Mouse (Mus musculus): ENCODE measurements around the gene Jade2. TPM values are rescaled to one million over a fixed set of nuclear protein-coding genes. Genes with fewer than 3 reads are reported as not detected.
A peak's percentile ranks its signal among the peaks of the same experiment; 100 is the strongest.

Gene Jade2
- total and polyA plus RNA-seq, 2 experiments from 2014 or later, result 0.95 to 3.7 TPM

DNA sequence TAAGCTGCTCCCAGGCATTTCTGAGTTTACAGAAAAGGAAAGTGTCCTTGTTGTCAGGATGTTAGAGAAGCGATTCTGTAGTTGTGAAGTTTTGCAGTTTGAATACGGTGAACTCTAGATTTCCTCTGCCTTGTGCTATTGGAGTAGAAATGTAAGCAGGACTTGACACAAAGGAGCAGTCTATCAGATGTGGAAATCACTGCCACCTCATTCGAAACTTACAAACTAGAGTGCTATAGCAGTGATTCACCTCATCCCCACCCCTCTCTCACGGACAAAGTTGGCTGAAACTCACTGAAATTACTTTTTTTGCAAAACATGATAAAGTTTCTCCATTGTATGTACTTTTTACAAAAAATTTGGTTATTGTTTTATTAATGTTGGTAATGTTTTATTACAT, 92.6 kb downstream of the Jade2 start:
- 87% methylated on average over 4 of the region's 4 CpGs for WGBS
- H3K36me3 ChIP-seq (ENCODE audit: insufficient read depth, low read length), result no peaks in the 10 kb centered on the region
- no peaks in the 10 kb centered on the region for H3K9me3 ChIP-seq (ENCODE audit: low read length)
- no peak overlapping the region for H3K9ac ChIP-seq (replicated peaks; ENCODE audit: low read length, poor library complexity, severe bottlenecking)
- H3K27me3 ChIP-seq (ENCODE audit: insufficient read depth, low read length), result 0 out of 2 replicates have a peak, but pooled peaks cover 2% of the 10 kb centered on the region
- no peak overlapping the region for H3K4me3 ChIP-seq (ENCODE audit: low read depth, low read length)
- no peak overlapping the region for H3K27ac ChIP-seq (ENCODE audit: low read depth, low read length)
- no peak for TF ChIP-seq CTCF (IDR thresholded peaks at IDR 0.05)
- H3K4me2 ChIP-seq (ENCODE audit: low read depth, low read length, poor library complexity, severe bottlenecking), result peak overlapping the region; percentile 96
- 0 out of 2 replicates have a peak, but pooled peaks cover 2% of the 10 kb centered on the region for H3K4me1 ChIP-seq (ENCODE audit: insufficient read depth, low read length)
- ATAC-seq (ENCODE audit: low FRiP score), result no peak
- DNase-seq (ENCODE audit: low spot score), result no peak

DNA sequence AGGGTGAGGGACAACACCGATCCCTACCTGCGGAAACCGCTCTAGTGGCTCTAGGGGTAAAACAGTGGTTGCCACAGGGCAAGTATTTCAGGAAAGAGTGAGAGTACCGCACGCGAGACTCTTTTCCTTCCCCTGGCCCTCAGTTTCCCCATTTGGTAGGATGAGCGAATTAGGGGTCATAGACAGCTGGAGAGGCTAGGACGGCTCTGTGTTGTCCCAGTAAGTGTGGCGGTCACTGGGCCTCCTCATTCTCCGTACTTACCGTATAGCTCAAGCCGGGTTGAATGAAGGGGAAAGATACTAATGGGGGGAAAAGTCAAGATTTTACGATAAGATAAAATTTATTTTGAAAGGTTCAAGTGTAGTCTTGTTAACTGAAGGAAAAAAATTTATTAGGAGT, 93.5 kb downstream of the Jade2 start:
- H3K27me3 ChIP-seq (ENCODE audit: insufficient read depth, low read length), result 0 out of 2 replicates have a peak, but pooled peaks cover 3% of the 10 kb centered on the region
- peak overlapping the region; percentile 96 for H3K4me2 ChIP-seq (ENCODE audit: low read depth, low read length, poor library complexity, severe bottlenecking)
- no peaks in the 10 kb centered on the region for H3K9me3 ChIP-seq (ENCODE audit: low read length)
- DNase-seq (ENCODE audit: low spot score), result no peak
- no peaks in the 10 kb centered on the region for H3K36me3 ChIP-seq (ENCODE audit: insufficient read depth, low read length)
- ATAC-seq (ENCODE audit: low FRiP score), result no peak
- no peak for TF ChIP-seq CTCF (IDR thresholded peaks at IDR 0.05)
- H3K4me3 ChIP-seq (ENCODE audit: low read depth, low read length), result peak overlapping the region; percentile 97
- no peak overlapping the region for H3K27ac ChIP-seq (ENCODE audit: low read depth, low read length)
- H3K9ac ChIP-seq (replicated peaks; ENCODE audit: low read length, poor library complexity, severe bottlenecking), result peak overlapping the region; percentile 93
- H3K4me1 ChIP-seq (ENCODE audit: insufficient read depth, low read length), result 0 out of 2 replicates have a peak, but pooled peaks cover 2% of the 10 kb centered on the region
- 6% methylated on average over 13 of the region's 13 CpGs for WGBS

Other genes with a start within 250 kb of the Jade2 start
- 36.6 and 60.3 TPM in 2 replicates for gene Nhp2, start 237.9 kb downstream of the Jade2 start, total RNA-seq (2014; rRNA removed)
- gene Nhp2, start 237.9 kb downstream of the Jade2 start, polyA plus RNA-seq (2015; fragmentation: Nextera tagmentation; extraction: Ambion mirVana), result 88.4 and 96.1 TPM in 2 replicates
- gene Rmnd5b, start 221.8 kb downstream of the Jade2 start, total RNA-seq (2014; rRNA removed), result 70.1 and 93.9 TPM in 2 replicates
- 66.0 and 72.7 TPM in 2 replicates for gene Rmnd5b, start 221.8 kb downstream of the Jade2 start, polyA plus RNA-seq (2015; fragmentation: Nextera tagmentation; extraction: Ambion mirVana)
- gene N4bp3, start 206.8 kb downstream of the Jade2 start, total RNA-seq (2014; rRNA removed), result 36.7 and 41.2 TPM in 2 replicates
- 24.7 and 26.8 TPM in 2 replicates for gene N4bp3, start 206.8 kb downstream of the Jade2 start, polyA plus RNA-seq (2015; fragmentation: Nextera tagmentation; extraction: Ambion mirVana)
- gene D930048N14Rik, start 206.7 kb downstream of the Jade2 start, total RNA-seq (2014; rRNA removed), result 1.0 and 1.4 TPM in 2 replicates
- gene D930048N14Rik, start 206.7 kb downstream of the Jade2 start, polyA plus RNA-seq (2015; fragmentation: Nextera tagmentation; extraction: Ambion mirVana), result 1.2 and 1.3 TPM in 2 replicates
- gene 0610009B22Rik, start 168.8 kb downstream of the Jade2 start, total RNA-seq (2014; rRNA removed), result 22.7 and 31.8 TPM in 2 replicates
- gene 0610009B22Rik, start 168.8 kb downstream of the Jade2 start, polyA plus RNA-seq (2015; fragmentation: Nextera tagmentation; extraction: Ambion mirVana), result 81.9 and 83.4 TPM in 2 replicates
- gene Sec24a, start 94.0 kb downstream of the Jade2 start, total RNA-seq (2014; rRNA removed), result 15.9 and 16.7 TPM in 2 replicates
- gene Sec24a, start 94.0 kb downstream of the Jade2 start, polyA plus RNA-seq (2015; fragmentation: Nextera tagmentation; extraction: Ambion mirVana), result 10.5 and 12.5 TPM in 2 replicates
- gene Sar1b, start 94.0 kb downstream of the Jade2 start, total RNA-seq (2014; rRNA removed), result 115 TPM in 2 replicates
- gene Sar1b, start 94.0 kb downstream of the Jade2 start, polyA plus RNA-seq (2015; fragmentation: Nextera tagmentation; extraction: Ambion mirVana), result 230 and 239 TPM in 2 replicates
- gene Cdkn2aipnl, start 110.0 kb upstream of the Jade2 start, total RNA-seq (2014; rRNA removed), result 97.7 and 99.1 TPM in 2 replicates
- gene Cdkn2aipnl, start 110.0 kb upstream of the Jade2 start, polyA plus RNA-seq (2015; fragmentation: Nextera tagmentation; extraction: Ambion mirVana), result 124 and 128 TPM in 2 replicates
- 160 and 177 TPM in 2 replicates for gene Ube2b, start 143.1 kb upstream of the Jade2 start, total RNA-seq (2014; rRNA removed)
- 229 and 232 TPM in 2 replicates for gene Ube2b, start 143.1 kb upstream of the Jade2 start, polyA plus RNA-seq (2015; fragmentation: Nextera tagmentation; extraction: Ambion mirVana)
- 23.8 and 30.1 TPM in 2 replicates for gene Cdkl3, start 146.6 kb upstream of the Jade2 start, total RNA-seq (2014; rRNA removed)
- gene Cdkl3, start 146.6 kb upstream of the Jade2 start, polyA plus RNA-seq (2015; fragmentation: Nextera tagmentation; extraction: Ambion mirVana), result 41.8 and 53.2 TPM in 2 replicates
- 141 and 143 TPM in 2 replicates for gene Ppp2ca, start 241.0 kb upstream of the Jade2 start, total RNA-seq (2014; rRNA removed)
- 107 and 114 TPM in 2 replicates for gene Ppp2ca, start 241.0 kb upstream of the Jade2 start, polyA plus RNA-seq (2015; fragmentation: Nextera tagmentation; extraction: Ambion mirVana)